Mouse (Mus musculus) midbrain, embryonic 16.5 days (tissue): Measurements from ENCODE around the gene Nol10. TPM values are rescaled to one million over a fixed set of nuclear protein-coding genes. Genes with fewer than 3 reads are reported as not detected.
"Not testable (repeated sequence)": the region's sequence is repeated elsewhere in the genome, so short reads cannot be mapped to it uniquely, and the experiment has no call there.

Experiments
- ATAC-seq: fragments of 200-750 bp; cut with Nextera tagmentation; 2 replicates; pipeline ENCODE4 v1.8.0; 2017; ENCODE audit warnings: moderate TSS enrichment
- H3K27ac ChIP-seq: fragments of 300-500 bp; sonication (generic); 2 replicates; pipeline ENCODE4 v1.5.1; 2014; ENCODE audit warnings: mild to moderate bottlenecking, low read length, mixed read lengths
- H3K27me3 ChIP-seq: fragments of 300-500 bp; sonication (generic); 2 replicates; pipeline ENCODE4 v1.6.1; 2014; ENCODE audit warnings: low read depth, low read length, mixed read lengths; ENCODE audit not compliant: control insufficient read depth, insufficient read depth
- H3K36me3 ChIP-seq: fragments of 300-500 bp; sonication (generic); 2 replicates; pipeline ENCODE4 v1.6.1; 2014; ENCODE audit warnings: mild to moderate bottlenecking, low read length, moderate library complexity, mixed read lengths; ENCODE audit not compliant: control insufficient read depth, insufficient read depth
- H3K4me1 ChIP-seq: fragments of 300-500 bp; sonication (generic); 2 replicates; pipeline ENCODE4 v1.6.1; 2014; ENCODE audit warnings: mild to moderate bottlenecking, low read length, mixed read lengths; ENCODE audit not compliant: control insufficient read depth, insufficient read depth
- H3K4me2 ChIP-seq: fragments of 300-500 bp; sonication (generic); 2 replicates; pipeline ENCODE4 v1.6.1; 2014; ENCODE audit warnings: mild to moderate bottlenecking, low read length, mixed read lengths
- H3K4me3 ChIP-seq: fragments of 300-500 bp; sonication (generic); 2 replicates; pipeline ENCODE4 v1.5.1; 2014; ENCODE audit warnings: low read depth, mild to moderate bottlenecking, low read length, moderate library complexity, mixed read lengths
- H3K9ac ChIP-seq: fragments of 300-500 bp; sonication (generic); 2 replicates; pipeline ENCODE4 v1.6.1; 2014; ENCODE audit warnings: low read depth, low read length, mixed read lengths
- H3K9me3 ChIP-seq: fragments of 300-500 bp; sonication (generic); replicated peaks from 2 replicates; pipeline ENCODE4 v1.6.1; 2014; ENCODE audit warnings: mild to moderate bottlenecking, low read length, mixed read lengths; ENCODE audit not compliant: control insufficient read depth, poor library complexity, severe bottlenecking
- WGBS: fragments of 180-500 bp; shearing (Covaris S2); extraction: QIAGEN DNeasy Blood & Tissue Kit; methylation state at CpG from one replicate; pipeline ENCODE4 v1.1.7; 2014; 5-methylcytosine and 5-hydroxymethylcytosine counted together
- polyA plus RNA-seq: library from polyadenylated mRNA; unstranded; fragments of >200 nt; fragmentation: Nextera tagmentation; extraction: Ambion mirVana; gene quantifications from 2 replicates; pipeline ENCODE4 v1.2.1, GENCODE M21; 2015

The Nol10 gene
- polyA plus RNA-seq, 1 experiment from 2014 or later = 22.3 TPM

DNA sequence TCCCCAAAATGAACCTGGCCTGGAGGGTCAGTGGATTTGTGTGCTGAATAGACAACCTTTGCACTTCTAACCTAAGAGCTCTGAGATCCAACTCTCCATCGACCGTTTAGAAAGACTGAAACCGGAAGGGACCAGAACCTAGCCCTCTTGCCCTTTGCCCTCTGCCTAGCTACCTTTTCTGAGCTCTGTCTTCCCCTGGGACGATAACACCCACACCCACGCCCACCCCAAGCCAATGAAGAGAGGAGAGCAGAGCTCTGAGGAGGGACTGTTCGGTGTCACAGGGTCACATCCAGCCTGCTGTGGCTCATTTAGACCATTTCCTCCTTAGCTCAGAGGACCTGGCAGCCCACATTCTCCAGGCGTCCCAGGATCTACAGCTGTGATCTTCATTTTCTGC is 121.6 kb downstream of the Nol10 start:
- no peaks in the 10 kb centered on the region for H3K36me3 ChIP-seq
- ATAC-seq = no peak
- no peaks in the 10 kb centered on the region for H3K9me3 ChIP-seq
- H3K4me3 ChIP-seq = no peak overlapping the region
- no peak overlapping the region for H3K27ac ChIP-seq
- H3K4me2 ChIP-seq = no peak overlapping the region
- no peaks in the 10 kb centered on the region for H3K27me3 ChIP-seq
- no peak overlapping the region for H3K9ac ChIP-seq
- H3K4me1 ChIP-seq = no peaks in the 10 kb centered on the region
- 83% methylated on average over 7 of the region's 7 CpGs for WGBS

GRCm38 (mm10) chr12:17470528-17470927 is 122.3 kb downstream of the Nol10 start:
- not testable (repeated sequence) for H3K27ac ChIP-seq, ATAC-seq, H3K4me2 ChIP-seq, H3K4me1 ChIP-seq, H3K36me3 ChIP-seq, H3K27me3 ChIP-seq, H3K9me3 ChIP-seq, H3K4me3 ChIP-seq, H3K9ac ChIP-seq

DNA sequence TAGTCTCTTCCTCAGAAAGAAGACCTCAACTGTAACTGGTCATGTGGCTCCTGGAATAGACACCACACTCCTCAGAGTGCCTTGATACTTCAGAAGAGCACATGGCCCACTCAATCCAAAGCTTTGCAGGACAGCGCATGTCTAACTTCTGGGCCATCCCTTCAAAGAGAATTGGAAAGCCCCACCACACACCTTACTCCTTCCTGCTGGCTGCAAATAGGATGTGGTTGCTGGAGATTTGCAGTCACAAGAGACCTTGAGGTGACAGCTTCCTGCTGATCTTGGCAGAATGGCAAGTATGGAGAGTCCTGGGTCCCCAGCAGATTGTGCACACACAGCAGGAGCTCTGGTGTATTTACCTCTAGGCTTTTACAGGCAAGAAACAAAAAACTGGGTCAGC is 123.1 kb downstream of the Nol10 start:
- no peaks in the 10 kb centered on the region for H3K27me3 ChIP-seq
- H3K9me3 ChIP-seq = no peaks in the 10 kb centered on the region
- no peak overlapping the region for H3K27ac ChIP-seq
- no peaks in the 10 kb centered on the region for H3K4me1 ChIP-seq
- no peak for ATAC-seq
- no peak overlapping the region for H3K4me3 ChIP-seq
- H3K4me2 ChIP-seq = no peak overlapping the region
- no peaks in the 10 kb centered on the region for H3K36me3 ChIP-seq
- WGBS = 93% methylated on average over 1 of the region's 1 CpGs
- H3K9ac ChIP-seq = no peak overlapping the region

GRCm38 (mm10) chr12:17473128-17473527 is 124.9 kb downstream of the Nol10 start:
- H3K27ac ChIP-seq = no peak overlapping the region
- H3K4me1 ChIP-seq = no peaks in the 10 kb centered on the region
- no peaks in the 10 kb centered on the region for H3K27me3 ChIP-seq
- no peaks in the 10 kb centered on the region for H3K36me3 ChIP-seq
- H3K4me3 ChIP-seq = no peak overlapping the region
- H3K9ac ChIP-seq = no peak overlapping the region
- WGBS = 95% methylated on average over 3 of the region's 3 CpGs
- no peaks in the 10 kb centered on the region for H3K9me3 ChIP-seq
- no peak overlapping the region for H3K4me2 ChIP-seq
- no peak for ATAC-seq

DNA sequence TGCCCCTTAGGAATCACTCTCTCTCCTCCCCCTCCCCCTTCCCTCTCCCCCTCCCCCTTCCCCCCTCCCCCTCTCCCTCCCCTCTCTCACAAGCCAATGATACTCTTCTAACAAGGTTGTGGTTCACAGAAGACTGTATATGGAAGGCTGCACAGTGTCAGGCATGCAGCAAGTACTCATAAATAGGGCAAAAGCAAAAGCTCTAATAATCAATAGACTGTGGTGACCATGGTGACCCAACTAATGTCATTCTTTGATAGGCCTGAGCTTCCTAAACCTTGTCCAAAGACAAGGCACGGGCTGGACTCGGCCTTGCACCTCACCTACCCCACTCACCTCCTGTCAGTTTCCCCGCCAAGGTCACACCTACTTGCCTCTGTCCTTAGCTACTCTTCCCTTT is 125.6 kb downstream of the Nol10 start:
- Histone ChIP-seq H3K4me2 (no peak overlapping the region), H3K9ac (no peak overlapping the region), H3K27me3 (no peaks in the 10 kb centered on the region), H3K36me3 (no peaks in the 10 kb centered on the region), H3K27ac (no peak overlapping the region), H3K4me1 (no peaks in the 10 kb centered on the region), H3K4me3 (no peak overlapping the region), H3K9me3 (no peaks in the 10 kb centered on the region)
- ATAC-seq = no peak
- WGBS = 93% methylated on average over 3 of the region's 3 CpGs

GRCm38 (mm10) chr12:17474681-17475080 is 126.4 kb downstream of the Nol10 start:
- no peak for ATAC-seq
- Histone ChIP-seq H3K9me3 (no peaks in the 10 kb centered on the region), H3K27me3 (no peaks in the 10 kb centered on the region), H3K9ac (no peak overlapping the region), H3K27ac (no peak overlapping the region), H3K4me2 (no peak overlapping the region), H3K4me1 (no peaks in the 10 kb centered on the region), H3K36me3 (no peaks in the 10 kb centered on the region), H3K4me3 (no peak overlapping the region)
- WGBS = 73% methylated on average over 4 of the region's 4 CpGs

DNA sequence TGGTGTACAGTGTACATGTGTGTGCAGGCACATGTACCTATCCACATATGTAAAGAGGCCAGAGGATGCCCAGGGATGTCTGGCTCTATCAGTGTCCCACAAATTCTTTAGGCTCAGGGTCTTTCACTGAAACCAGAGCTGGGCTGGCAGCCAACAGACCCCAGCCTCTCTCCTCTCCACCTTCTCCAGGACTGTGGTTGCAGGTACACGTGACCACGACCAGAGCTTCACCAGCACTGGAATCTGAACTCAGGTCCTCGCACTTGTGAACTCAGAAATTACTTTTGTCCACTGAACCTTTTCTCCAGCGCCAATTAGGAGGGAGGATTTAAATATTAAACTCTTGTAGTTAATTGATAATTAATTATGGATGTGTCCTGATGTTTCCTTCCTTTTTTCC is 126.9 kb downstream of the Nol10 start:
- Histone ChIP-seq H3K9me3 (no peaks in the 10 kb centered on the region), H3K4me3 (no peak overlapping the region), H3K36me3 (no peaks in the 10 kb centered on the region), H3K4me2 (no peak overlapping the region), H3K27me3 (no peaks in the 10 kb centered on the region), H3K4me1 (no peaks in the 10 kb centered on the region), H3K27ac (no peak overlapping the region), H3K9ac (no peak overlapping the region)
- 90% methylated on average over 4 of the region's 4 CpGs for WGBS
- ATAC-seq = no peak

- H3K4me1 ChIP-seq = no peaks in the 10 kb centered on the region
- no peak overlapping the region for H3K27ac ChIP-seq
- 88% methylated on average over 12 of the region's 12 CpGs for WGBS
- H3K9me3 ChIP-seq = no peaks in the 10 kb centered on the region
- ATAC-seq = no peak
- H3K4me2 ChIP-seq = no peak overlapping the region
- H3K9ac ChIP-seq = no peak overlapping the region
- no peak overlapping the region for H3K4me3 ChIP-seq
- H3K27me3 ChIP-seq = no peaks in the 10 kb centered on the region
- H3K36me3 ChIP-seq = no peaks in the 10 kb centered on the region
These were observed 129.9 kb downstream of the Nol10 start for GRCm38 (mm10) chr12:17478196-17478595.

- 88% methylated on average over 2 of the region's 2 CpGs for WGBS
- ATAC-seq = no peak
These were observed 130.6 kb downstream of the Nol10 start for GRCm38 (mm10) chr12:17478856-17479255.

More at GRCm38 (mm10) chr12:17478856-17479255, 130.6 kb downstream of the Nol10 start:
- no peaks in the 10 kb centered on the region for H3K36me3 ChIP-seq
- H3K27me3 ChIP-seq = no peaks in the 10 kb centered on the region
- no peaks in the 10 kb centered on the region for H3K4me1 ChIP-seq
- no peak overlapping the region for H3K9ac ChIP-seq
- no peaks in the 10 kb centered on the region for H3K9me3 ChIP-seq
- H3K27ac ChIP-seq = no peak overlapping the region
- no peak overlapping the region for H3K4me3 ChIP-seq
- no peak overlapping the region for H3K4me2 ChIP-seq
